Mouse (Mus musculus): ENCODE results near the gene Mtfr1l. TPM values are rescaled to one million over a fixed set of nuclear protein-coding genes. Genes with fewer than 3 reads are reported as not detected.
A peak's percentile ranks its signal among the peaks of the same experiment; 100 is the strongest.

Mtfr1l gene
- 130 and 133 TPM in 2 replicates for polyA plus RNA-seq (2014; fragmentation: Nextera tagmentation; extraction: Ambion mirVana)

GRCm38 (mm10) chr4:134534932-134535786 is at the start of gene Mtfr1l:
Gene Mtfr1l, minus strand, starts transcription at chr4:134535387.
- H3K27me3 ChIP-seq (ENCODE audit: control insufficient read depth, insufficient read depth, low read length) = no peaks in the 10 kb centered on the region

DNA sequence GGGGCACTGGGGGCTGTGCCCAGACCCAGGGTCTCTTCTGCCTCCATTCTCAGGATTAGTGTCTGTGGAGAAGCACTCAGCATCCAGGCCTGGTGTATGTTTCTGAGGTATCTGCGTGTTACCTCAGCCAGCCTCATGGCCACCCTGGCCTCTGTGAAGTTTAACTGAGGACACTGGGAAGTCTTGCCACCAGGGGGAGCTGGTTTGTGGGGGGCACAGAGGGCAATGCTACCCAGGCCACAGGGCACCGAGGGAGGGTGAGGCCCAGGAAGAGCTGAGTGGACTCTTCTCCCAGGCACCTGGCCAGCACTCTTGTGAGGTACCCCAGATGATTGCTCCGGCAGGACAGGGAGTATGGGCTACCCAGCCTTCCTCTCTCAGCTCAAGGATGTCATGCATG is 48.3 kb upstream of the Mtfr1l start:
- H3K4me2 ChIP-seq (ENCODE audit: low read depth) = no peak overlapping the region
- H3K4me1 ChIP-seq (ENCODE audit: control insufficient read depth, insufficient read depth, low read length) = peaks cover 3% of the 10 kb centered on the region; the same call in 1 of the 2 replicates
- no peaks in the 10 kb centered on the region for H3K27me3 ChIP-seq (ENCODE audit: control insufficient read depth, insufficient read depth, low read length)
- H3K9me3 ChIP-seq (ENCODE audit: control insufficient read depth, low read length) = no peaks in the 10 kb centered on the region
- 63% methylated on average over 3 of the region's 3 CpGs for WGBS
- no peak overlapping the region for H3K4me3 ChIP-seq (ENCODE audit: low read depth, low read length)
- no peak overlapping the region for H3K27ac ChIP-seq (ENCODE audit: low read depth, low read length)
- no peak overlapping the region for H3K9ac ChIP-seq (ENCODE audit: low read length)
- no peaks in the 10 kb centered on the region for H3K36me3 ChIP-seq (ENCODE audit: control insufficient read depth, insufficient read depth, low read length)
- DNase-seq (ENCODE audit: low spot score) (no peak), ATAC-seq (ENCODE audit: insufficient read depth, low FRiP score, low TSS enrichment) (no peak)

More at GRCm38 (mm10) chr4:134534932-134535786, at the start of gene Mtfr1l:
- DNase-seq (ENCODE audit: low spot score) (peak; percentile 97), ATAC-seq (ENCODE audit: insufficient read depth, low FRiP score, low TSS enrichment) (peak; percentile 96)
- Histone ChIP-seq H3K36me3 (ENCODE audit: control insufficient read depth, insufficient read depth, low read length) (peaks cover 11% of the 10 kb centered on the region), H3K4me3 (ENCODE audit: low read depth, low read length) (peak within 1 kb of the TSS; percentile 91), H3K4me1 (ENCODE audit: control insufficient read depth, insufficient read depth, low read length) (peaks cover 9% of the 10 kb centered on the region), H3K4me2 (ENCODE audit: low read depth) (peak within 1 kb of the TSS; percentile 97), H3K9me3 (ENCODE audit: control insufficient read depth, low read length) (no peaks in the 10 kb centered on the region), H3K9ac (ENCODE audit: low read length) (peak within 1 kb of the TSS; percentile 80), H3K27ac (ENCODE audit: low read depth, low read length) (peak within 1 kb of the TSS; percentile 70; the same call in 1 of the 2 replicates)
- WGBS = under 1% methylated on average over 71 of the region's 71 CpGs

DNA sequence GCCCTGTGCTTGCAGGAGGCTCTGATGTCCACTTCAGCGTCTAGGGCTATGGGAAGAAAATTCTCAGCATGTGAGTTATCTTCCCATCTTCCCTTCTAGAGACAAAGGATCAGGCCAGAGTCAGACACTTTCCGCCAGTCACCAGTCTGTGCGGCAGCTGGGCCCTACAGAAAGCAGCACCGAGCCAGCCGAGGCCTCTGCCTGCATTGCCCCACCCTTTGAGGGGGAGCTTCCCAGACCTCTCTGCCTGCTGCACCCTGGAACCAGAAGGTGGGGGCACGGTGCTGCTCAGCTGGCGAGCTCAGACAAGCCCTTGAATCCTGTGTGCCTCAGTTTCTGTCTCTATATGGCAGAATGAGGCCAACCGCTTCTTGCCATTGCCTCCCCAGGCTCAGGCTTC is 46.2 kb upstream of the Mtfr1l start:
- Histone ChIP-seq H3K4me1 (ENCODE audit: control insufficient read depth, insufficient read depth, low read length) (peaks cover 3% of the 10 kb centered on the region; the same call in 1 of the 2 replicates), H3K36me3 (ENCODE audit: control insufficient read depth, insufficient read depth, low read length) (no peaks in the 10 kb centered on the region), H3K27ac (ENCODE audit: low read depth, low read length) (no peak overlapping the region), H3K4me3 (ENCODE audit: low read depth, low read length) (no peak overlapping the region), H3K9ac (ENCODE audit: low read length) (peak overlapping the region; percentile 10; the same call in 1 of the 2 replicates), H3K4me2 (ENCODE audit: low read depth) (no peak overlapping the region), H3K9me3 (ENCODE audit: control insufficient read depth, low read length) (no peaks in the 10 kb centered on the region), H3K27me3 (ENCODE audit: control insufficient read depth, insufficient read depth, low read length) (no peaks in the 10 kb centered on the region)
- DNase-seq (ENCODE audit: low spot score) (no peak), ATAC-seq (ENCODE audit: insufficient read depth, low FRiP score, low TSS enrichment) (no peak)
- 64% methylated on average over 8 of the region's 8 CpGs for WGBS

DNA sequence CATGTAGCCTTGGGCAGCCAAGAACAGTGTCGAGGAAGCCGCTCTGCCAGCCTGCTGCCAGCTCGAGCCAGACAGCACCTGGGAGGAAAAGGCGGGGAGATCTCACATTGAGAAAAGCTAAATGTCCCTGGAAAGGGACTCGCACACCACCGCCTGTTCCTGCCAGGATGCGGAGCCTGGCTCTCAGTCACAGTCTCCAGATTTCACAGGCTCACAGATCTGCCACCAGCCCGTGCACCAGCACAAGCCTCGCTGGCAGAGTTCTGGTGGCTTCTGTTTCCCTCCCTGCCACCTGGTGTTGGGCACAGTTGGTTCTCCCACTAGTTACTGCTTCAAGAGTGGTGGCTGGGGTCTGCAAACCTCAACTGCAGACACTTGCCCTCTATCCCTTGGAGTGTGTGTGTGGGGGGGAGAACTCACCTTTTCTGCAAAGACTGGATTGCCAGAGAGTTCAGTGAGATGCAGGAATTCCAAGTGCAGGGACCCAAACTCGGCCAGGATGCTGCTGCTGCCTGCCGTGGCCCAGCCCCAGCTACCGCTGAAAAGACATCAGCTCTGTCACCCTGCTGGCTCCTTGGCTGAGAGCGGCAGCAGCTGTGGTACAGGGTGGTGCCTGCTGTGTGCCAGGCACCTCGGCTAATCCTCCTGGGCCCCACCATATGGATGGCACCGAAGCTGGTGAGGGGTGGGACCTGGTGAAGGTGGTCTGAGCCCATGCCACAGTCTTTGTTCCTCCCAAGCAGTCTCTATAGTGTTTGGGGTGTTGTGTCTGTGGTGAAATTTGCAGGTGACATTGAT is 45.4 kb upstream of the Mtfr1l start:
- H3K4me1 ChIP-seq (ENCODE audit: control insufficient read depth, insufficient read depth, low read length) = peaks cover 5% of the 10 kb centered on the region
- no peaks in the 10 kb centered on the region for H3K27me3 ChIP-seq (ENCODE audit: control insufficient read depth, insufficient read depth, low read length)
- H3K9ac ChIP-seq (ENCODE audit: low read length) = peak overlapping the region; percentile 10; the same call in 1 of the 2 replicates
- H3K36me3 ChIP-seq (ENCODE audit: control insufficient read depth, insufficient read depth, low read length) = no peaks in the 10 kb centered on the region
- H3K4me3 ChIP-seq (ENCODE audit: low read depth, low read length) = no peak overlapping the region
- ATAC-seq (ENCODE audit: insufficient read depth, low FRiP score, low TSS enrichment) (no peak), DNase-seq (ENCODE audit: low spot score) (no peak)
- no peak overlapping the region for H3K4me2 ChIP-seq (ENCODE audit: low read depth)
- H3K9me3 ChIP-seq (ENCODE audit: control insufficient read depth, low read length) = no peaks in the 10 kb centered on the region
- no peak overlapping the region for H3K27ac ChIP-seq (ENCODE audit: low read depth, low read length)
- WGBS = 77% methylated on average over 15 of the region's 15 CpGs

DNA sequence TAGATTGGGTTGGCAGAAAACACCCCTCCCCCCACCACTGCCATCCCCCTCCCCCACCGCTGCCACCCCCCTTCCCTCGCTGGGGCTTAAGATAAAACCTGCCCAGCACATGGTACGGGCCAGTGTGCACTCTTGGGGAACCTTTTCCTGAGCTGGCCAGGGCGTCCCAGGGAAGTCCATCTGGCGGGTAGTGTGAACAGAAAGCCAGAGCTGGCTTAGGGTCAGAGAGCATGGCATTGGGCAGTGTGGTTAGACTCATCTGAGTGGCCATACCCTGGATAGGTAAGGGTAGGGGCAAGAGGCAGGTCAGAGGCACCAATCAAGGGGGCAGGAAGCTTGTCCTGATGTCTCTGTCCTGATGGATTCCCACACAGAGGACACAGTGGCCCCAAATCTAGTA is 44.4 kb upstream of the Mtfr1l start:
- Histone ChIP-seq H3K4me2 (ENCODE audit: low read depth) (no peak overlapping the region), H3K9ac (ENCODE audit: low read length) (no peak overlapping the region), H3K4me1 (ENCODE audit: control insufficient read depth, insufficient read depth, low read length) (peaks cover 8% of the 10 kb centered on the region), H3K27ac (ENCODE audit: low read depth, low read length) (no peak overlapping the region), H3K9me3 (ENCODE audit: control insufficient read depth, low read length) (no peaks in the 10 kb centered on the region), H3K27me3 (ENCODE audit: control insufficient read depth, insufficient read depth, low read length) (no peaks in the 10 kb centered on the region), H3K4me3 (ENCODE audit: low read depth, low read length) (no peak overlapping the region), H3K36me3 (ENCODE audit: control insufficient read depth, insufficient read depth, low read length) (no peaks in the 10 kb centered on the region)
- ATAC-seq (ENCODE audit: insufficient read depth, low FRiP score, low TSS enrichment) (no peak), DNase-seq (ENCODE audit: low spot score) (no peak)
- WGBS = 38% methylated on average over 5 of the region's 5 CpGs

DNA sequence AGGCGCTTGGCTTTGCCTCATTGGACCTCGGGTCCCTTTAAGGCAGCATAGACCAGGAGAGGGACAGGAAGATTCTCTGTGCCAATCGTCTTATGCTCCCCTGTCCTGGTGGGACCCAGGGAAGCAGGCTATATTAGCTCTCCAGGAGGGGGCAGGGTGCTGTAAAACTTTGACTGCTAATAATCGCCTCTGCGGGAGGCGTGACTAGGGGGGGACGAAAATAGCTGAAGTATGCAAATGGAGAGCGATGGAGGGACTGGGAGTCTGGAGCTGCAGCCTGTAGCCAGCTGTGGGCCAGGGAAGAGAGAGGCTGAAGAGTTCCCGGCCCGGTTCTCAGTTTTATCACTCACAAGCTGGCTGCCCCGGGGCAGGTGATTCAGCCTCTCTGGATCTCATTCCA is 44.0 kb upstream of the Mtfr1l start:
- Histone ChIP-seq H3K36me3 (ENCODE audit: control insufficient read depth, insufficient read depth, low read length) (no peaks in the 10 kb centered on the region), H3K27ac (ENCODE audit: low read depth, low read length) (no peak overlapping the region), H3K4me3 (ENCODE audit: low read depth, low read length) (no peak overlapping the region), H3K9me3 (ENCODE audit: control insufficient read depth, low read length) (no peaks in the 10 kb centered on the region), H3K27me3 (ENCODE audit: control insufficient read depth, insufficient read depth, low read length) (no peaks in the 10 kb centered on the region), H3K4me2 (ENCODE audit: low read depth) (0 out of 2 replicates have a peak overlapping the region, but pooled peaks have one; percentile 8), H3K4me1 (ENCODE audit: control insufficient read depth, insufficient read depth, low read length) (peaks cover 8% of the 10 kb centered on the region), H3K9ac (ENCODE audit: low read length) (no peak overlapping the region)
- WGBS = 10% methylated on average over 11 of the region's 11 CpGs
- DNase-seq (ENCODE audit: low spot score) (peak; percentile 30), ATAC-seq (ENCODE audit: insufficient read depth, low FRiP score, low TSS enrichment) (no peak)

GRCm38 (mm10) chr4:134578407-134578806 is 43.2 kb upstream of the Mtfr1l start:
- Histone ChIP-seq H3K27me3 (ENCODE audit: control insufficient read depth, insufficient read depth, low read length) (no peaks in the 10 kb centered on the region), H3K27ac (ENCODE audit: low read depth, low read length) (no peak overlapping the region), H3K9me3 (ENCODE audit: control insufficient read depth, low read length) (no peaks in the 10 kb centered on the region), H3K4me3 (ENCODE audit: low read depth, low read length) (no peak overlapping the region), H3K9ac (ENCODE audit: low read length) (no peak overlapping the region), H3K4me1 (ENCODE audit: control insufficient read depth, insufficient read depth, low read length) (peaks cover 8% of the 10 kb centered on the region), H3K36me3 (ENCODE audit: control insufficient read depth, insufficient read depth, low read length) (no peaks in the 10 kb centered on the region), H3K4me2 (ENCODE audit: low read depth) (no peak overlapping the region)
- WGBS = 75% methylated on average over 5 of the region's 5 CpGs
- ATAC-seq (ENCODE audit: insufficient read depth, low FRiP score, low TSS enrichment) (no peak), DNase-seq (ENCODE audit: low spot score) (no peak)

DNA sequence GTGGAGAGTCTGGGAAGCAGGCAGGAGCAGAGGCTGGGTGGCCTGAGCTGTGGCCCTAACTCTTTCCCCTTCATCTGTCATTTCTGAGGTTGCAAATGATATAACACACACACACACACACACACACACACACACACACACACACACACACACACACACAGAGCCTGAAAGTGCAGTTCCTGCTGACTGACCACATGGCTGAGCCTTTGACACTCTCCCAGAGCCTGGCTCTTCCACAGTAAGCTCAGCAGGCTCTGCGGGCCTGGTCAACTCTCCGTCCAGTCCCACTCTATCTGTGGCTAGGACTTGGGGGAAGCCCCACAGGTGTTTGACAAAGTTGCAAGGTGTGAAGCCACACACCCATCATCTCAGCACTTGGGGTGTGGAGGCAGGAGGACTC is 42.1 kb upstream of the Mtfr1l start:
- Histone ChIP-seq H3K4me1 (ENCODE audit: control insufficient read depth, insufficient read depth, low read length) (peaks cover 8% of the 10 kb centered on the region), H3K36me3 (ENCODE audit: control insufficient read depth, insufficient read depth, low read length) (no peaks in the 10 kb centered on the region), H3K9me3 (ENCODE audit: control insufficient read depth, low read length) (no peaks in the 10 kb centered on the region), H3K27me3 (ENCODE audit: control insufficient read depth, insufficient read depth, low read length) (no peaks in the 10 kb centered on the region), H3K9ac (ENCODE audit: low read length) (no peak overlapping the region), H3K4me3 (ENCODE audit: low read depth, low read length) (no peak overlapping the region), H3K4me2 (ENCODE audit: low read depth) (no peak overlapping the region), H3K27ac (ENCODE audit: low read depth, low read length) (no peak overlapping the region)
- DNase-seq (ENCODE audit: low spot score) = no peak
- 70% methylated on average over 2 of the region's 2 CpGs for WGBS
- ATAC-seq (ENCODE audit: insufficient read depth, low FRiP score, low TSS enrichment) = no peak
